Mouse (Mus musculus): ENCODE measurements at regions not wholly inside any gene's neighbourhood (a gene's known extent, or its start where the extent isn't known, plus 50 kb on each side); places are given as distances from the start of the nearest gene placed in this dataset.

- no peak overlapping the region for H3K4me2 ChIP-seq (replicated peaks; ENCODE audit: low read depth, low read length)
- no peaks in the 10 kb centered on the region for H3K9me3 ChIP-seq (ENCODE audit: control insufficient read depth, low read length)
- DNase-seq (ENCODE audit: low spot score) (no peak), ATAC-seq (ENCODE audit: low FRiP score) (no peak)
- no peak overlapping the region for H3K9ac ChIP-seq (ENCODE audit: low read depth, low read length)
- H3K27me3 ChIP-seq (ENCODE audit: control insufficient read depth, insufficient read depth, low read length), result no peaks in the 10 kb centered on the region
- H3K4me1 ChIP-seq (replicated peaks; ENCODE audit: control insufficient read depth, insufficient read depth, low read length), result no peaks in the 10 kb centered on the region
- WGBS, result 76% methylated on average over 6 of the region's 6 CpGs
- no peak overlapping the region for H3K4me3 ChIP-seq (ENCODE audit: low read depth, low read length)
- no peak overlapping the region for H3K27ac ChIP-seq (ENCODE audit: low read depth, low read length)
- H3K36me3 ChIP-seq (ENCODE audit: control insufficient read depth, insufficient read depth, low read length), result no peaks in the 10 kb centered on the region
These were observed 929.4 kb downstream of the Robo2 start for GRCm38 (mm10) chr16:73482176-73482575.

GRCm38 (mm10) chr16:73473502-73473901 is 938.1 kb downstream of the Robo2 start:
- ATAC-seq (ENCODE audit: low FRiP score), result no peak
- Histone ChIP-seq H3K4me2 (replicated peaks; ENCODE audit: low read depth, low read length) (no peak overlapping the region), H3K27me3 (ENCODE audit: control insufficient read depth, insufficient read depth, low read length) (no peaks in the 10 kb centered on the region), H3K9me3 (ENCODE audit: control insufficient read depth, low read length) (no peaks in the 10 kb centered on the region), H3K4me3 (ENCODE audit: low read depth, low read length) (no peak overlapping the region), H3K36me3 (ENCODE audit: control insufficient read depth, insufficient read depth, low read length) (no peaks in the 10 kb centered on the region), H3K4me1 (replicated peaks; ENCODE audit: control insufficient read depth, insufficient read depth, low read length) (no peaks in the 10 kb centered on the region), H3K9ac (ENCODE audit: low read depth, low read length) (no peak overlapping the region), H3K27ac (ENCODE audit: low read depth, low read length) (no peak overlapping the region)
- no peak for DNase-seq (ENCODE audit: low spot score)
- WGBS, result 75% methylated on average over 2 of the region's 2 CpGs

DNA sequence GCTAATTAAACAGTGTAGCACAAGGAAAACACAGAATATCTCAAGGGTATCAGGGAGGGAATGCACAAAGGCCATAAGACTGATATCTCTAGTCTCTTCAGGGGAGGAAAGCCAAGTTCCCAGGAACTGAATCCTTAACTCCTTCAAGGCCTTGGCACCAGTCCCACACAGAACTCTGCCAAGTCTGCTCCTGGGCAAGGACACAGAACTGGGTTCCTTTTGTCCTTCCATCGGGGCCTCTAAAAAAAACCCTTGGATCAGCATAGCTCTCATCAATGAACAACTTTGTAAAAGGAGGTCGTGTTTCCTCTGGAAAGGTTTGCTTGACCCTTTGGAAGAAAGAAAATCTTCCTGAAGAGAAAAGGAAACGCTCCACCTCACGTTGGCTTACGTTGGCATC is 940.1 kb downstream of the Robo2 start:
- Histone ChIP-seq H3K4me3 (ENCODE audit: low read depth, low read length) (no peak overlapping the region), H3K9ac (ENCODE audit: low read depth, low read length) (no peak overlapping the region), H3K9me3 (ENCODE audit: control insufficient read depth, low read length) (no peaks in the 10 kb centered on the region), H3K4me1 (replicated peaks; ENCODE audit: control insufficient read depth, insufficient read depth, low read length) (no peaks in the 10 kb centered on the region), H3K27ac (ENCODE audit: low read depth, low read length) (no peak overlapping the region), H3K36me3 (ENCODE audit: control insufficient read depth, insufficient read depth, low read length) (no peaks in the 10 kb centered on the region), H3K4me2 (replicated peaks; ENCODE audit: low read depth, low read length) (no peak overlapping the region), H3K27me3 (ENCODE audit: control insufficient read depth, insufficient read depth, low read length) (no peaks in the 10 kb centered on the region)
- no peak for ATAC-seq (ENCODE audit: low FRiP score)
- WGBS, result 73% methylated on average over 5 of the region's 5 CpGs
- no peak for DNase-seq (ENCODE audit: low spot score)

GRCm38 (mm10) chr16:73470535-73470934 is 941.1 kb downstream of the Robo2 start:
- ATAC-seq (ENCODE audit: low FRiP score), result no peak
- Histone ChIP-seq H3K36me3 (ENCODE audit: control insufficient read depth, insufficient read depth, low read length) (no peaks in the 10 kb centered on the region), H3K9ac (ENCODE audit: low read depth, low read length) (no peak overlapping the region), H3K9me3 (ENCODE audit: control insufficient read depth, low read length) (no peaks in the 10 kb centered on the region), H3K27me3 (ENCODE audit: control insufficient read depth, insufficient read depth, low read length) (no peaks in the 10 kb centered on the region), H3K27ac (ENCODE audit: low read depth, low read length) (no peak overlapping the region), H3K4me1 (replicated peaks; ENCODE audit: control insufficient read depth, insufficient read depth, low read length) (no peaks in the 10 kb centered on the region), H3K4me2 (replicated peaks; ENCODE audit: low read depth, low read length) (no peak overlapping the region), H3K4me3 (ENCODE audit: low read depth, low read length) (no peak overlapping the region)
- 63% methylated on average over 4 of the region's 4 CpGs for WGBS
- DNase-seq (ENCODE audit: low spot score), result no peak

GRCm38 (mm10) chr16:73466296-73466695 is 945.3 kb downstream of the Robo2 start:
- Histone ChIP-seq H3K27me3 (ENCODE audit: control insufficient read depth, insufficient read depth, low read length) (no peaks in the 10 kb centered on the region), H3K4me3 (ENCODE audit: low read depth, low read length) (no peak overlapping the region), H3K9me3 (ENCODE audit: control insufficient read depth, low read length) (no peaks in the 10 kb centered on the region), H3K27ac (ENCODE audit: low read depth, low read length) (no peak overlapping the region), H3K36me3 (ENCODE audit: control insufficient read depth, insufficient read depth, low read length) (no peaks in the 10 kb centered on the region), H3K4me2 (replicated peaks; ENCODE audit: low read depth, low read length) (no peak overlapping the region), H3K9ac (ENCODE audit: low read depth, low read length) (no peak overlapping the region), H3K4me1 (replicated peaks; ENCODE audit: control insufficient read depth, insufficient read depth, low read length) (no peaks in the 10 kb centered on the region)
- DNase-seq (ENCODE audit: low spot score) (no peak), ATAC-seq (ENCODE audit: low FRiP score) (no peak)
- WGBS, result 86% methylated on average over 6 of the region's 6 CpGs

DNA sequence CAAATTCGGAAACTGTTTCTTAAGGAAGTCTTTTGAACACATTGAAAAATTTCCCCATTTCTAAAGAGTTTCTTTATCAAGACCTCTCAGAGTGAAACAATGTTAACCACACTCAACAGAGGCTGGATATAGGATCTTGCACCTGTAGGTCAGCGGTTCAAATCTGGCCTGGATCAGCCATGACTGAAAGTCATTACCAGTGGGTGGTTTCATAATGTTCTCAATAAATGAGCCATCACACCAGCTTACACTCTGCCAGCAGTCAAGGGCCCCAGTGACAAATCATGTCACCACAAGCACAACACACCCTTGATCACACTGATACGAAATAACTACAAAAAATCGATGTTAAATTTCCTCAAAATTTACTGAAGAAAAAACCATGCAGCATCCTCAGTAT is 949.1 kb downstream of the Robo2 start:
- Histone ChIP-seq H3K9me3 (ENCODE audit: control insufficient read depth, low read length) (no peaks in the 10 kb centered on the region), H3K27me3 (ENCODE audit: control insufficient read depth, insufficient read depth, low read length) (no peaks in the 10 kb centered on the region), H3K4me1 (replicated peaks; ENCODE audit: control insufficient read depth, insufficient read depth, low read length) (no peaks in the 10 kb centered on the region), H3K4me3 (ENCODE audit: low read depth, low read length) (no peak overlapping the region), H3K36me3 (ENCODE audit: control insufficient read depth, insufficient read depth, low read length) (no peaks in the 10 kb centered on the region), H3K9ac (ENCODE audit: low read depth, low read length) (no peak overlapping the region), H3K27ac (ENCODE audit: low read depth, low read length) (no peak overlapping the region), H3K4me2 (replicated peaks; ENCODE audit: low read depth, low read length) (no peak overlapping the region)
- ATAC-seq (ENCODE audit: low FRiP score) (no peak), DNase-seq (ENCODE audit: low spot score) (no peak)
- WGBS, result 94% methylated on average over 4 of the region's 4 CpGs

DNA sequence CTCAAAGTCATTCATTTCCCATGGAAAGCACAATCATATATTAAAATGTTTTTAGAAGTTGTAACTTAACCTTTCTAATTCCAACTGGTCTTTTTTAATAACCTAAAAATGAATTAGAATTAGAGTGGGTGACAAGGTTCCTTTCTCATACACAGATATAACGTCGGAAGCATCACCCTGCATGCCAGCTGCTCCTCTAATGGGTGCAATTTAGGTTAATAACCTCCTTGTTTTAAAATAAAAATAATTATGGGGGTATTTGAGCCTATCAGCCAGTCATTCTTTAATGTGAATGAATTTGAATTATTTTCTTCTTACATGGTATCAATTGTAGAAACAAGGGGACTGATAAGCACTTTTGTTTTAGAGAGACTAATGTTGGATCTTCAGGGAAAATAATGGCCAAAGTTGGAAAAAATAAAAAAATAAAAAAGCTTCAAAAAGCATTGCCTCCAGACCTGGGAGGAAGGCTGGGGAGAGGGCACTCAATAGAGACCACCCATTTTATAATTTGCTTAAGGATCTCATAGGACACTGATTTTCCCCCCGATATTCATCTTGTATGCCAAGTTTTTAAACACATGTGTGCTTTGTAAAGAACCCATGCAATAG is 960.9 kb downstream of the Robo2 start:
- Histone ChIP-seq H3K27ac (ENCODE audit: low read depth, low read length) (no peak overlapping the region), H3K9ac (ENCODE audit: low read depth, low read length) (no peak overlapping the region), H3K27me3 (ENCODE audit: control insufficient read depth, insufficient read depth, low read length) (no peaks in the 10 kb centered on the region), H3K4me1 (replicated peaks; ENCODE audit: control insufficient read depth, insufficient read depth, low read length) (no peaks in the 10 kb centered on the region), H3K4me3 (ENCODE audit: low read depth, low read length) (no peak overlapping the region), H3K4me2 (replicated peaks; ENCODE audit: low read depth, low read length) (no peak overlapping the region), H3K9me3 (ENCODE audit: control insufficient read depth, low read length) (no peaks in the 10 kb centered on the region), H3K36me3 (ENCODE audit: control insufficient read depth, insufficient read depth, low read length) (no peaks in the 10 kb centered on the region)
- DNase-seq (ENCODE audit: low spot score) (no peak), ATAC-seq (ENCODE audit: low FRiP score) (no peak)
- WGBS, result 90% methylated on average over 3 of the region's 3 CpGs

GRCm38 (mm10) chr16:73449836-73450235 is 961.8 kb downstream of the Robo2 start:
- no peak for ATAC-seq (ENCODE audit: low FRiP score)
- Histone ChIP-seq H3K4me3 (ENCODE audit: low read depth, low read length) (no peak overlapping the region), H3K36me3 (ENCODE audit: control insufficient read depth, insufficient read depth, low read length) (no peaks in the 10 kb centered on the region), H3K9ac (ENCODE audit: low read depth, low read length) (no peak overlapping the region), H3K4me1 (replicated peaks; ENCODE audit: control insufficient read depth, insufficient read depth, low read length) (no peaks in the 10 kb centered on the region), H3K4me2 (replicated peaks; ENCODE audit: low read depth, low read length) (no peak overlapping the region), H3K9me3 (ENCODE audit: control insufficient read depth, low read length) (no peaks in the 10 kb centered on the region), H3K27me3 (ENCODE audit: control insufficient read depth, insufficient read depth, low read length) (no peaks in the 10 kb centered on the region), H3K27ac (ENCODE audit: low read depth, low read length) (no peak overlapping the region)
- no peak for DNase-seq (ENCODE audit: low spot score)
- 92% methylated on average over 7 of the region's 7 CpGs for WGBS

DNA sequence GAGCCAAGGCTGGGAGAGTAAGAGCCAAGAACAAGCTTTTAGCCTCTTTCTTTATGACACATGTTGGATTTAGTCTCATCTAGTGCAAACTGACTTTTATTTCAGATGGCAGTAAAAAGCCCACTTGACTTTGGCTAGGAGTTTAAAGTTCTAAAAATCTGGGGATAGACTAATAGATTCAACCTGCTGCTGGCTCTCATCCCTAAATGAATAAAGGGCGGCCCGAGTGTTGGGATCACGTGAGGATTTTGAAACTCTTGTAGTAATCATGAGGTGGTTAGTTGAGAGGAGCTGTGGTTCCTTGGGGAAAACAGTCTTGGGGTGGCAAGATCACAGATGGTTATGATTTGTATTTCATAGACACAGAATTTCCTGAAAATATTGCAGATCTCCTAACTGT is 975.9 kb downstream of the Robo2 start:
- H3K4me3 ChIP-seq (ENCODE audit: low read depth, low read length), result no peak overlapping the region
- H3K9ac ChIP-seq (ENCODE audit: low read depth, low read length), result no peak overlapping the region
- no peak for DNase-seq (ENCODE audit: low spot score)
- no peak overlapping the region for H3K4me2 ChIP-seq (replicated peaks; ENCODE audit: low read depth, low read length)
- WGBS, result 77% methylated on average over 3 of the region's 3 CpGs
- H3K27me3 ChIP-seq (ENCODE audit: control insufficient read depth, insufficient read depth, low read length), result no peaks in the 10 kb centered on the region
- no peaks in the 10 kb centered on the region for H3K36me3 ChIP-seq (ENCODE audit: control insufficient read depth, insufficient read depth, low read length)
- H3K4me1 ChIP-seq (replicated peaks; ENCODE audit: control insufficient read depth, insufficient read depth, low read length), result no peaks in the 10 kb centered on the region
- ATAC-seq (ENCODE audit: low FRiP score), result no peak
- H3K27ac ChIP-seq (ENCODE audit: low read depth, low read length), result no peak overlapping the region
- no peaks in the 10 kb centered on the region for H3K9me3 ChIP-seq (ENCODE audit: control insufficient read depth, low read length)
